Mouse (Mus musculus) thymus, adult 2 months (tissue): ENCODE measurements around the gene Sipa1l1. TPM values are rescaled to one million over a fixed set of nuclear protein-coding genes. Genes with fewer than 3 reads are reported as not detected.

Source experiments
- DNase-seq: peaks from one replicate; pipeline ENCODE4 v3.0.0; 2021
- H3K27ac ChIP-seq: fragments of 200-500 bp; 2 replicates; pipeline ENCODE4 v1.5.1; 2012; ENCODE audit warnings: low read length, control low read depth; ENCODE audit not compliant: control insufficient read depth, insufficient read depth
- H3K27me3 ChIP-seq: fragments of 200-500 bp; 2 replicates; pipeline ENCODE4 v1.6.1; 2012; ENCODE audit warnings: mild to moderate bottlenecking, low read length, moderate library complexity, mixed read lengths; ENCODE audit not compliant: control insufficient read depth, insufficient read depth
- H3K36me3 ChIP-seq: fragments of 200-500 bp; 2 replicates; pipeline ENCODE4 v1.6.1; 2012; ENCODE audit warnings: mild to moderate bottlenecking, low read length, moderate library complexity; ENCODE audit not compliant: control insufficient read depth, insufficient read depth
- H3K4me1 ChIP-seq: fragments of 200-500 bp; replicated peaks from 2 replicates; pipeline ENCODE4 v1.6.1; 2012; ENCODE audit warnings: low read length; ENCODE audit not compliant: control insufficient read depth, insufficient read depth
- H3K4me3 ChIP-seq: fragments of 200-500 bp; 2 replicates; pipeline ENCODE4 v1.5.1; 2012; ENCODE audit warnings: mild to moderate bottlenecking, low read length, control low read depth, moderate library complexity; ENCODE audit not compliant: control insufficient read depth, insufficient read depth
- CTCF ChIP-seq: fragments of 200-500 bp; IDR thresholded peaks from 2 replicates; pipeline ENCODE4 v1.5.1; 2012; ENCODE audit warnings: mild to moderate bottlenecking, control low read depth, low read length, moderate library complexity, borderline replicate concordance; ENCODE audit not compliant: control insufficient read depth, poor library complexity, insufficient read depth; ENCODE audit errors: extremely low read depth
- POLR2A ChIP-seq: fragments of 200-500 bp; IDR thresholded peaks from 2 replicates; pipeline ENCODE4 v1.6.1; 2012; ENCODE audit warnings: mild to moderate bottlenecking, low read length, control low read depth, moderate library complexity; ENCODE audit not compliant: control insufficient read depth, poor library complexity, insufficient read depth; ENCODE audit errors: extremely low read depth
- WGBS: fragments of 180-500 bp; shearing (Covaris S2); methylation state at CpG from one replicate; pipeline ENCODE4 v1.1.7; 2018; 5-methylcytosine and 5-hydroxymethylcytosine counted together
- polyA plus RNA-seq: library from polyadenylated mRNA; depleted of rRNA; stranded (reverse); fragments of >200 nt; gene quantifications from 2 replicates; pipeline ENCODE4 v1.2.3, GENCODE M21; 2012

The Sipa1l1 gene
- polyA plus RNA-seq, 1 experiment: 43.7 TPM

GRCm38 (mm10) chr12:82369402-82370160, 200.5 kb downstream of the Sipa1l1 start:
- TF ChIP-seq CTCF (no peak), POLR2A (no peak)
- Histone ChIP-seq H3K4me1 (peaks cover 2% of the 10 kb centered on the region; the same call in 1 of the 2 replicates), H3K4me3 (no peak overlapping the region), H3K27me3 (no peaks in the 10 kb centered on the region), H3K36me3 (peaks cover 3% of the 10 kb centered on the region; the same call in 1 of the 2 replicates), H3K27ac (no peak overlapping the region)
- 86% methylated on average over 5 of the region's 5 CpGs for WGBS
- DNase-seq: no peak

GRCm38 (mm10) chr12:82371266-82371665, 202.1 kb downstream of the Sipa1l1 start:
- Histone ChIP-seq H3K27ac (no peak overlapping the region), H3K36me3 (peaks cover 3% of the 10 kb centered on the region), H3K27me3 (no peaks in the 10 kb centered on the region), H3K4me3 (no peak overlapping the region), H3K4me1 (peaks cover 2% of the 10 kb centered on the region; the same call in 1 of the 2 replicates)
- DNase-seq: no peak
- WGBS: 94% methylated on average over 3 of the region's 3 CpGs
- TF ChIP-seq POLR2A (no peak), CTCF (no peak)

GRCm38 (mm10) chr12:82374020-82374419, 204.9 kb downstream of the Sipa1l1 start:
- no peak for TF ChIP-seq POLR2A
- no peak for TF ChIP-seq CTCF
- H3K27me3 ChIP-seq: no peaks in the 10 kb centered on the region
- no peak for DNase-seq
- H3K36me3 ChIP-seq: peaks cover 7% of the 10 kb centered on the region
- H3K4me1 ChIP-seq: peaks cover 2% of the 10 kb centered on the region; the same call in 1 of the 2 replicates
- no peak overlapping the region for H3K4me3 ChIP-seq
- no peak overlapping the region for H3K27ac ChIP-seq

GRCm38 (mm10) chr12:82382932-82383331, 213.8 kb downstream of the Sipa1l1 start:
- H3K36me3 ChIP-seq: peaks cover 13% of the 10 kb centered on the region
- 95% methylated on average over 3 of the region's 3 CpGs for WGBS
- TF ChIP-seq CTCF: no peak
- TF ChIP-seq POLR2A: no peak

GRCm38 (mm10) chr12:82384719-82385118, 215.6 kb downstream of the Sipa1l1 start:
- WGBS: 97% methylated on average over 8 of the region's 8 CpGs
- H3K27me3 ChIP-seq: no peaks in the 10 kb centered on the region
- TF ChIP-seq CTCF (no peak), POLR2A (no peak)
- H3K36me3 ChIP-seq: peaks cover 13% of the 10 kb centered on the region
- no peak for DNase-seq
- H3K27ac ChIP-seq: no peak overlapping the region
- H3K4me1 ChIP-seq: no peaks in the 10 kb centered on the region
- no peak overlapping the region for H3K4me3 ChIP-seq

More at GRCm38 (mm10) chr12:82382932-82383331, 213.8 kb downstream of the Sipa1l1 start:
- H3K4me1 ChIP-seq: no peaks in the 10 kb centered on the region
- no peak overlapping the region for H3K4me3 ChIP-seq
- no peaks in the 10 kb centered on the region for H3K27me3 ChIP-seq
- no peak for DNase-seq
- H3K27ac ChIP-seq: no peak overlapping the region

GRCm38 (mm10) chr12:82387042-82387441, 217.9 kb downstream of the Sipa1l1 start:
- Histone ChIP-seq H3K27ac (no peak overlapping the region), H3K4me1 (no peaks in the 10 kb centered on the region), H3K27me3 (no peaks in the 10 kb centered on the region), H3K4me3 (no peak overlapping the region), H3K36me3 (peaks cover 13% of the 10 kb centered on the region)
- 93% methylated on average over 3 of the region's 3 CpGs for WGBS
- TF ChIP-seq CTCF (no peak), POLR2A (no peak)
- no peak for DNase-seq

GRCm38 (mm10) chr12:82387647-82388046, 218.5 kb downstream of the Sipa1l1 start:
- Histone ChIP-seq H3K36me3 (peaks cover 13% of the 10 kb centered on the region), H3K4me1 (no peaks in the 10 kb centered on the region), H3K27me3 (no peaks in the 10 kb centered on the region), H3K27ac (no peak overlapping the region), H3K4me3 (no peak overlapping the region)
- WGBS: 93% methylated on average over 3 of the region's 3 CpGs
- DNase-seq: no peak
- TF ChIP-seq POLR2A (no peak), CTCF (no peak)
